Comparison of ENCODE assay signal across 19 mouse cellular contexts in the genomic region with DNA sequence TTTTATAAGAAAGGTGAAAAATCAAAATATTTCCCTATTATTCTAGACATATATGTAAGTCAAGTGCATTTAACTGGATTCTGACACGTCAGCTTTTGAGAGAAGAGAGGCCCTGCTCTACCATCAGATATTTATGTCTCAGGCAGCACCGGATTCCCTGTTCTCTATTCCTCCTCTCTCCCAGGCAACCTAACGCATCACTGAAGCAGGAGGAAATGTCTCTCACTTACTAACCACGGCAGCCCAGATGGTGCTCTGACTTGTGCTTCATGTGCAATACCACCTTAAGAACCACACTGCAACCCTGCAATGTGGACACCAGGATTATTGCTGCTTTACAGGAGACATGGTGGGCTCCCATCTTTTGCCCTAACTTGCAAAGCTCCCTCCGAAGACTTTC.
"Had no signal": no experiment of that assay in that cellular context is flagged by ENCODE, and none has a peak within 500 bp of the region (broad histone marks: within the 10 kb centered on the region; RNA-seq: fewer than 3 reads in every experiment).

No protein-coding gene starts in this region.

- ATAC-seq: hindbrain, embryonic 16.5 days; inflammation-experienced regulatory T-cells, adult 6 months; intestine, embryonic 15.5 days; intestine, postnatal 0 days; liver, embryonic 12.5 days had no signal

- DNase-seq: gastrocnemius, adult 2 months; gastrocnemius, postnatal 10 days; gastrocnemius, postnatal 25 days; heart, adult 18-20 months; heart, postnatal 10 days; heart, postnatal 4 days; kidney, adult 18-20 months; kidney, adult 8-10 months; kidney, postnatal 10 days; kidney, postnatal 25 days; kidney, postnatal 4 days; layer of hippocampus, adult 9-11 months; layer of hippocampus, postnatal 36 days; left cerebral cortex, postnatal 4 days had no signal
